Comparison of ENCODE assay signal across 8 mouse cellular contexts in the genomic region with DNA sequence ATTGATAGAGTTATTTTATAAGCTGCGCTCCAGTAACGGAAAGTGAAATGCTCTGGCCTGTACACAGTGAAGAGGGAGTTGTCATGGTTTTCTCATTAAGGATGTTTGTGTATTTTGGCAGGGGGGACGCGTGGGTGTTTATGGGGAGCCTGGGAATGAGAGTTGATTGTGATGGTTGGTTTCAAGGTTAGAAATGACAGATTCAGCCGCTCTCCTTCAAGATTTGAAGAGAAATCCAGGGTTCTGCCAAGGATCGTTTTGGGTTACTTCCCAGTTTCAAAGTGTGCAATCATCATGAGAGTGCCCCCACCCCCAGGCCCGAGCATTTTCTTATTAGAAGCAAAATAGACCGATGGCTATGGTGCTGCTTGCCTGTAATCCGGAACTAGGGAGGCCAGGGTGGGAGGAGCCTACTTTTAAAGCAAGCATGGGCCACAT.
DNase-seq lines count a peak whose midpoint lies in the region; ATAC-seq and TF ChIP-seq lines count a peak whose summit lies in the region.

No protein-coding gene starts in this region.

- no peak overlapping the region for H3K4me3 ChIP-seq in embryonic facial prominence, embryonic 13.5 days
- no peak overlapping the region for H3K4me3 ChIP-seq in embryonic facial prominence, embryonic 10.5 days
- H3K4me3 ChIP-seq in lung, postnatal 0 days (ENCODE audit: low read depth, low read length), result no peak overlapping the region

- no peak for TF ChIP-seq CTCF in lung, postnatal 0 days (IDR thresholded peaks at IDR 0.05)

- H3K9me3 ChIP-seq in embryonic facial prominence, embryonic 13.5 days, result no peaks in the 10 kb centered on the region
- no peaks in the 10 kb centered on the region for H3K9me3 ChIP-seq in embryonic facial prominence, embryonic 10.5 days
- no peaks in the 10 kb centered on the region for H3K9me3 ChIP-seq in lung, postnatal 0 days (ENCODE audit: low read length)

- no peaks in the 10 kb centered on the region for H3K36me3 ChIP-seq in embryonic facial prominence, embryonic 13.5 days
- no peaks in the 10 kb centered on the region for H3K36me3 ChIP-seq in embryonic facial prominence, embryonic 10.5 days (replicated peaks)
- H3K36me3 ChIP-seq in lung, postnatal 0 days (ENCODE audit: insufficient read depth, low read length), result no peaks in the 10 kb centered on the region

- no peak overlapping the region for H3K4me2 ChIP-seq in embryonic facial prominence, embryonic 13.5 days
- H3K4me2 ChIP-seq in lung, postnatal 0 days (replicated peaks; ENCODE audit: low read depth, low read length), result no peak overlapping the region

- DNase-seq in embryonic facial prominence, embryonic 10.5 days (ENCODE audit: low spot score), result no peak
- DNase-seq in 3T3-L1 (ENCODE audit: low read depth, low spot score), result peak; percentile 31
- DNase-seq in heart, adult 8-10 months (ENCODE audit: low spot score), result peak; percentile 71
- peak; percentile 81 for DNase-seq in lung, postnatal 0 days (ENCODE audit: low spot score)
- no peak for DNase-seq in thymus, postnatal 0 days (ENCODE audit: low spot score)
- DNase-seq in right cerebral cortex, postnatal 25 days, result no peak
- DNase-seq in right cerebral cortex, postnatal 14 days, result no peak

- 64% methylated on average over 9 of the region's 9 CpGs for WGBS in embryonic facial prominence, embryonic 13.5 days
- WGBS in embryonic facial prominence, embryonic 10.5 days, result 83% methylated on average over 9 of the region's 9 CpGs
- WGBS in lung, postnatal 0 days, result 58% methylated on average over 9 of the region's 9 CpGs

- H3K27ac ChIP-seq in embryonic facial prominence, embryonic 13.5 days, result 0 out of 2 replicates have a peak overlapping the region, but pooled peaks have one; percentile 39
- no peak overlapping the region for H3K27ac ChIP-seq in embryonic facial prominence, embryonic 10.5 days (replicated peaks)
- H3K27ac ChIP-seq in lung, postnatal 0 days (ENCODE audit: low read length), result no peak overlapping the region

- peaks cover 17% of the 10 kb centered on the region; the same call in 1 of the 2 replicates for H3K27me3 ChIP-seq in embryonic facial prominence, embryonic 13.5 days
- H3K27me3 ChIP-seq in embryonic facial prominence, embryonic 10.5 days (replicated peaks; ENCODE audit: low read depth, poor library complexity, severe bottlenecking), result no peaks in the 10 kb centered on the region
- H3K27me3 ChIP-seq in lung, postnatal 0 days (replicated peaks; ENCODE audit: insufficient read depth, low read length), result no peaks in the 10 kb centered on the region

- H3K4me1 ChIP-seq in embryonic facial prominence, embryonic 13.5 days, result peaks cover 4% of the 10 kb centered on the region; the same call in 1 of the 2 replicates
- H3K4me1 ChIP-seq in embryonic facial prominence, embryonic 10.5 days, result no peaks in the 10 kb centered on the region
- no peaks in the 10 kb centered on the region for H3K4me1 ChIP-seq in lung, postnatal 0 days (ENCODE audit: insufficient read depth, low read depth, low read length)

- no peak for ATAC-seq in embryonic facial prominence, embryonic 13.5 days (ENCODE audit: insufficient number of reproducible peaks, insufficient read depth, low FRiP score, low TSS enrichment, low read depth)
- ATAC-seq in lung, postnatal 0 days, result peak; percentile 72

- no peak for TF ChIP-seq EP300 in lung, postnatal 0 days (IDR thresholded peaks at IDR 0.05)

- no peak overlapping the region for H3K9ac ChIP-seq in embryonic facial prominence, embryonic 13.5 days
- H3K9ac ChIP-seq in lung, postnatal 0 days (replicated peaks; ENCODE audit: low read depth), result no peak overlapping the region

Comparison
In these comparisons a context has a peak if more than half of its experiments do, and no peak if none do; other contexts are left out.
1. DNase-seq: peak in 3T3-L1 (single experiment), heart, adult 8-10 months (single experiment) and lung, postnatal 0 days (single experiment); none in embryonic facial prominence, embryonic 10.5 days (single experiment), thymus, postnatal 0 days (single experiment), right cerebral cortex, postnatal 25 days (single experiment) and right cerebral cortex, postnatal 14 days (single experiment).